Mouse (Mus musculus): Measurements from ENCODE around the gene Trhr2.

DNA sequence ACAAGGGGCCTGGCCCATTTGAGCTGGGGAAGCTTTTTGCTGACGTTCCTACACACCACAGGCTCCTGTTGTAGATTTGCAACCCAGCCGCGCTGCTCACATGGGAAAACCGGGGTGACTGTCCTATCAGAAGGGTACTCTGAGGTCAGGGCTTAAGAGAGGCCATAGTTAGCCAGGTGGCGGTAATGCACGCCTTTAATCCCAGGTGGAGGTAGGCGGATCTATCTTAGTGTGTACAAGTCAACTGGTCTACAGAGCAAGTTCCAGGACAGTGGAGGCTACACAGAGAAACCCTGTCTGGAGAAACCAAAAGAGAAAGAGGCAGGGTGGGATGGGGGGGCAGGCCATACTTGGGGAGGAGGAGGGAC lies 40.9 kb downstream of the Trhr2 start:
- TF ChIP-seq CTCF (IDR thresholded peaks at IDR 0.05; ENCODE audit: extremely low read depth, insufficient read length, insufficient replicate concordance, low read depth, low read length) = no peak
- TF ChIP-seq POLR2A (IDR thresholded peaks at IDR 0.05; ENCODE audit: low read depth, low read length) = no peak
